Mouse (Mus musculus): ENCODE measurements at regions not wholly inside any gene's neighbourhood (a gene's known extent, or its start where the extent isn't known, plus 50 kb on each side); places are given as distances from the start of the nearest gene placed in this dataset.

DNA sequence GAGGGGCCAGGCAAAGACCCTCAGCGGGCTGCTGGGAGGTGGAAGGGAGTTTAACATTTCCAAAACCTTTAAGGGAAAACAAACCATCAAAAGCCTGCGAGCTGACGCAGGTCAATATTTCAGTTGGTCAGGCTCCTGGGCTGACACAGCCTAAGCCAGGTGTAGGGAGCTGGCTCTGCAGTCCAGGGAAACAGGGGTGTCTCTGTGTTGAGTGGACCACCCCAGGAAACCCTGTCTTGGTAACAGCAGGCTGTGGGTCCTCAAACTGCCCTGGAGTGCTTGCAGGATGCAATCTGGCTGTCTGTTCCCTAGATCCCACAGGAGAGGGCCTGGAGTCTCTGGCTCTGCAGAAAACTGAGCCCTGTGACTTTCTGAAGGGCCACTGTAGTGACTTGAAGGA lies 236.2 kb upstream of the Tle3 start:
- DNase-seq (ENCODE audit: extremely low spot score) = no peak

DNA sequence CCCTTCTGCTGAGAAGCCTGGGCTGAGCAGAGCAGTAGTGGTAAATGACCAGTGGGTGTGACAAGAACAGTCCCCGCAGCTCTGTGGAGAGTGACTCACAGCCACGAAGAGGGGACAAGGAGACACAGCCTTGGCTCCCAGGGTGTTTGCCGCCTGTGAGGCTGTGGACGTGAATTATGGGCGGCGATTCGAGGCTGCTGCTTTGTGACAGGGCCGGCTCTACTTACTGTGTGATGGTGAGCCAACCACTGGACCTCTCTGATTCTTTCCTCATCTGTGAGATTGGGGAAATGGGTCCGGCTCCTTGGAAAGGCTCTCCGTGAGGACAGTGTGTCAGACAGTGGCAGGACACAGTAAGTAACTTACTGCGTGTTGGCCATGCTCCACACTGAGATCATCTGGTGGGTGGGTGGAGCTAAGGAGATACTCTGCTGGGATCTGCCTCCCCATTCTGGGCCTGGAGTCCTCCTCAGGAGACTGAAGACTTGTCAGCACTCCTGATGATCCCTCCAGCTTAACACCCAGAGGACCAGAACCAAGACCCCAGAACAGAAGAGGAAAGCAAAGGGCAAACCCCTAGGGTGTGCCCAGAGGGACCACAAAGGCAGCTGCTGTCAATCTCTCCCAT lies 233.3 kb upstream of the Tle3 start:
- DNase-seq (ENCODE audit: extremely low spot score) = no peak

DNA sequence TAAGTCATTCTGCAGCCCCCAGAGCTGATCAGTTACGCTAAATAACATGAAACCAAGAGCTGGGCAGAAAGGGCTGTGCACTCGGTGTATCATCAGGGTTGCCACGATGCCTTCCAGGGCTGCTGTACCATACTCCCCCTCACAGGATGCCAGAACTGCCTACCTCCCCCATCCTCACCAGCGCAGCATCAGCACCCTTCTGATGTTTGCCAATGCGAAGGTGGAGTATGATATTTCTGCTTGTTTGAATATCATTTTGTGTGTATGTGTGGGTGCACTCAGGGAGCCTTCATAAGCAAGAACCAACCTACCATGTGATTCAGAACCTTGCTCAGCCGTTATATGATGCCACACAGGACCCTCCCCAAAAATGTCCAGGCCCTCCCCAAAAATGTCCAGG lies 229.1 kb upstream of the Tle3 start:
- DNase-seq (ENCODE audit: extremely low spot score) = no peak

DNA sequence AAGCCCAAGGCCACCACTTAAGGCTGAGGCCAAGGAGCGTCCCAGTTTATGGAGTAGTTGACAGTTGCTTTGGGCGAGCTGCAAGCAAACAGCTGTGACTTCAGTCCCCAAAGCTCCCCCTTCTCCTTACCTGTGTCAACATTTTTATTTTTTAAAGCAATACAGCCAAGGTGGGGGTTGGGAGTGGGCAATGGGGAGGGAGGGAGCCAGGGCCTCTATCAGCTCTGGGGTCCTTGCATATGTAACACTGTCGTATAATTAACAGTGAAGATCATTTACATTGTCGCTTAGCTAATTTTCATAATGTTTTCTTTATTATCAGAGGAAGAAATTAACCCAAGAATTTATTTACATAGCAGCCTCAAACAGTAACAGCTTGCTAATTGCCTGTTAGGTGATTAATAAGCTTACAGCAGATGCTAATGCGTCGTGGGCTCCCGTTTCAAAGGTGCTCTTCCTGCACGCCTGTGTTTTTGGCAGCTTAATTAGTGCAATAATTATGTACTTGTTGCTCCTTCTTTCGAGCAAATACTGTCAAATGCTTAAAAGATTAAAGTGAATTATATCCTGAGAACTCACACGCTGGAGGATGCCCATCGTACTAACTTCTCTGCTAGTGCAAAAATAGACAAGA lies 227.4 kb upstream of the Tle3 start:
- no peak for DNase-seq (ENCODE audit: extremely low spot score)

DNA sequence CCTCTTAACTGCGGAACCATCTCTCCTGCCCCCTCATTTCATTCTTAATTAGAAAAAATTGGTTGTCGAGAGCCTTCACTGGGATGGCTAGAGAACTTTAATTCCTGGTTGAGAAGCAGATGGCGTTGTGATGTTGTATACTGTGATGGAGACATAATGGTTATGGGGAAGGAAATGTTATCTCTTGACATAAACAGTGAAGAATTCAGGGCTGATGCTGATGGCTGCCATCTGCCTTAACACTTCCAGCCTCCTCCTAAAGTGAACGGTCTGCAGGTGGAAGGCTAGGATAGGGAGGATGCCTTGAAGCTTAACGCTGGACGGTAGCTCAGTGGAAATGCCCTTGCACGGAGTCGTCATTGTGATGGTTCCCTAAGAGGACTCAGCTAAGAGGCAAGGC lies 226.4 kb upstream of the Tle3 start:
- no peak for DNase-seq (ENCODE audit: extremely low spot score)

DNA sequence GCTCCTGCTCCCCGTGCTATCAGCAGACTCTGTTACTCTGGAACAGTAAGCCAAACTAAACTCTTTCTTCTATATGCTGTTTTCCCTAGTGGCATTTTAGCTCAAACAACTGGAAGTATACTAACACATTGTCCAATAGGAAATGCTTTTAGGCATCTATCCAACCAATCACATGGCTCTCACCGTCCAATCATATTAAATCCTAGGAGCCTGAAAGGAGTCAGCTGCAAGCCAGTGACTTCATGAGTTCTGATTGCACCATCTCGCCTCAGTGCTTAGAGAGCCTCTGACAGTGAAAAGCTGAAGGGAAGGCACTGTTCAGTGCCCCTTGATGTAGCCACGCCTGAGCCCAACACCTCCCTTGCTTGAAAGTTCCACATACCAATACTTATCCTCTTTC lies 221.0 kb upstream of the Tle3 start:
- DNase-seq (ENCODE audit: extremely low spot score) = no peak

DNA sequence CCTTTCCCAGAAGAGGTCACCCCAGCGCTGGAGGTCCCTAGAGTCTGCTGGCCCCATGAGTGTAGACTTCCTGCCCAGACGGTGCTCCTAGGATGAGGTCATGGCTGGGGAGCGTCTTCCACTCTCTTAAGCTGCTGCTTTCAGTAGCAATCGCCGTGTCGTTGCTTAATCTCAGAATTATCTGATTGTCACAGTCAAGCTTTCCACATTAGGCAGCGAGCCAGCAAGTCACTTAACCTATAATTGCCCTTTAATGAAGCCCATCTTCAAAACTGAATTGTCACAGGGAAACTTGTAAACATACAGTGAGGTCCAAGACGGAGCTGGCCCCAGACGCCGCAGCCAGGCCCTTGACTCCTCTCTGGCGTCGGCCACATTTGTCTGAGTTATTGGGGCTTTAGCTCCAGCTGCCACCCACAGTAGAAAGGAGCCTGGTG lies 220.2 kb upstream of the Tle3 start:
- no peak for DNase-seq (ENCODE audit: extremely low spot score)

DNA sequence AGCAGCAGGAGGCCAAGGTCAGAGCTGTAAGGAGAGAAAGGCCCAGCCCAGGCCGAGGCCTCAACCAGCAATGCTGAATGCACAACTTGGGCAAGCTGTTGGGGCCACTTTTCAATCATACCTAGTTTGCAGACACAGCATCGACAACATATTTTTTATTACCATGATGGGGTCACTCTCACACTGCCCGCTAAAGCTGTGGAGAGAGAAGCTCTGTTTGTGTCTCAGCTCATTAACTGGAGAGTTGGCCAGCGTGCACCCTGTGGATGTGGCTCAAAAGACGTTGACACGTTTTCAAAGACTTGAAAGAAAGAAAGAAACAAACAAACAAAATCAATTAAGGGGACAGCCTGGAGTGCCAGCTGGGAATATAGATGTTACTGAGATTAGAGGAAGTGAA lies 217.4 kb upstream of the Tle3 start:
- DNase-seq (ENCODE audit: extremely low spot score) = no peak

DNA sequence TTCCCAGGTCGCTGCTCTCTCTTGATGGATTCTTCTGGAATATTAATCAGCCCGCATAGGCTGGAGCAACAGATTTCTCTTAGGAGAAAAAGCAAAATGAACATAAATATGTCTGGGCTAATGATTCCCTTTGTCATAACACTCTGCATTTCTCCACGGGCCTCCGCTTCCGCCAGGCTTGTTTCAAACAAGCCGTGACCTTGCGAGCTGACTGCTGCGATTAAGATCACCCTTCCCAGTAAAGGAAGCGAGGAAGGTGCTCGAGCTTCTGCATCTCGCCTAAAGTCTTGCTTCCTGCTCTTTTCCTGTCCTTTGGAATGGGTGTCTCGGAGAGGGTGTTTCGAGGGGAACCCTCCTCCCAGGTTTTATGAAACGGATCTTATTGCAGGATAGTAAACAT lies 216.3 kb upstream of the Tle3 start:
- no peak for DNase-seq (ENCODE audit: extremely low spot score)

DNA sequence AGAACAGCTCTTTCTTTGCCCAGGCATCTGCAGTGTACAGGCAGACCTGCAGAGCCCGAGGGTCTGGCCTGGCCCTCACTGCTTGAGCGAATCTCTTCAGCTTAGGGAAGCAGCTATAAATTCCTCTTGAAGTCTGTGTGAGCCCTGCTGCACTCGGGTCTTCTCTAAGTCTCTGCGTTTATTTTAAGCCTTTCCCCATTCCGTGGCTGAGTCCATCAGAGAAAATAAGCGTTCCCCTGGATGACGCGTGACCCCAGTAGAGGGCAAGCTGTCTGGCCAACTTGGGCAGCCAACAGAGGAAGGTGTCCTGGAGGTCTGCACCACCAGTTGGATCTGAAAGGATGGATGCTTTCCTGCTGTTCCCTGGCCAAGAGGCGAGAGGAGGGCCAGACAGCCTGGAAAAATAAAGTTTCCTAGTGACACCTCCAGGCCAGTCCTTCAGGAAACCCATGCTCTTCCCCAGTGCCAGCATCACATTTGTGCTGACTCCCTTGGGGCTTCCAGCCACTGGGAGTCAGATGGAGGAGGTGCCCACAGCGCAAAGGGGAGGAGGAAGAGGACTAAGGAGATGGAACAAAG lies 213.9 kb upstream of the Tle3 start:
- DNase-seq (ENCODE audit: extremely low spot score) = no peak

DNA sequence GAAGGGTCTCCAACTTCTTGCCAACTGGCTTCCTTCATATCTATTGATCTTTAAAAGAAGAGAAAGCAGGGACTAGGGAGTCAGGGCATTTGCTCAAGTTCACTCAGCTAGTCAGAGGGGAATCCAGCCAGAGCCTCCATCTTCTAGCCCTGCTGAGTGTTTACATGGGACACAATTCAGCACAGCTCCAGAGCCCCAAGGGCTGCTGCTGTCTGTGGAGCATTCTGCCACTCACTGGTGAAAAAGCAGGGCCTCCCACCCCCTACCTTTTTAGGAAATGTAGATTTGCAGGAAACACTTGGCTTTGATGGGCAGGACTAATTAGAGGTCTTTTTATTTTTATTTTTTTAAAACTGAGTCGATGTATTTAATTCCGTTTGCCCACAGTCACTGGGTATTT lies 213.0 kb upstream of the Tle3 start:
- no peak for DNase-seq (ENCODE audit: extremely low spot score)

DNA sequence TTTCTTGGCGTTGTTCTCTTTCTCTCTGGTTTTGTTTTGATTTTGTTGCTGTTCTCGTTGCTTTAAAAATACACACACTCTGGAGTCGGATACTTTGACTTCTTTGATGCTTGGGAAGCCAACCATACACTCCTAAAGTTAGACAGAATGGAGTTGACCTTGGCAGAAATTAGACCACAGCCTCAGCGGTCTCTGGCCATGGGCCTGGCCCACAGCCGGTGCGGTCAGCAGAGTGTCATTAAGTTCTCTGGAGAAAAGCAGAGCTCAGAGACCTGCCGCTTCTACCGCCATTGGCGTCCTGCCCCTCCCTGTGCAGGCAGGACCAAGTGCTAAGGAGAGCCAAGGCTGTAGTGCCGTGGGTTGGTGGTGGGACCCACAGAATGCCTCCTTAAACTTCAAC lies 212.6 kb upstream of the Tle3 start:
- no peak for DNase-seq (ENCODE audit: extremely low spot score)

DNA sequence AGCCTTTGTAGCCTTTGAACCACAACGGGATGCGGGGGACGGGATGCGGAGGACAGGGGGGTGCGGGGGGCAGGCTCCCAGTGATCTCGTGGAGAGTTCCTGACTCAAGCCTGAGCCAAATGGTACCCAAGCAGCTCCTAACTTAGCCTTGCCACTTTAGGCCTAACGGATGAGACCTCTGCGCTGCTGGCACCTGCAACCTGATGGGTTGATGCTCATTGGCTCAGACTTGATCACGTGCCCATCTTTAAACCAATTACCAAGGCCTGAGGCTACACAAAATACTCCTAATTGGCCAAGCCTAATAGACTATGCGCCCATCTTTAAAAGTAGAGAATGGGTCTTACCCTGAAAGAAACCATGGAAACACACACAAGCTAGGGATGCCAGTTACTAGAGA lies 209.3 kb upstream of the Tle3 start:
- no peak for DNase-seq (ENCODE audit: extremely low spot score)

DNA sequence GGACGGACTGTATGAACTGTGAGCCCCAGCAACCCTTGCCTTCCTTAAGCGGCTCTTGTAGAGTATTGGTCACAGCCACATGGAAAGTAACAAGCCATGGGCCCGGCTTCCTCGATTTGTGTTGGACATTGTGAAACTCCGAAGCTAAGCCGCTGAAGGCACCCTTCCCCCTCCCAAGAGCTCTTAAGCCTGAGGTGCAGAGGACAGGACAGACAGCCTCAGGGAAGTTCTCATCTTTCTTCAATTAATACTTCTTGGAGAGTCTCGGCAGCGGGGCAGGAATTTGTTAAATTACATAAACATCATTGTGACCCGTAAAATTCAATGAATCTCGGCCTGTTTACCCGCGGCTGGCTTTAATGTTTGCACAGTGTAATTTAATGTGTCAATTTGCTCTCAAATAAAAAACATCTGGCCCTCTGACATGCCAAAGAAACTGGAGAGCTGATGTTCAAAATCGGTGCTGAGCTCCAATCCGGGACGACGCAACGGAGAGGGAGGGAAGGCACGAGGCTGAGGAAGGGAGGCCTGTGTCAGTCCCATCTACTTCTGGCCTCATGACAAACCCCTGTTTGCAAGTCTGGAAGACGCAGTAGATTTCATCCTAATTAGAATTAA lies 208.4 kb upstream of the Tle3 start:
- peak; percentile 22 for DNase-seq (ENCODE audit: extremely low spot score)

DNA sequence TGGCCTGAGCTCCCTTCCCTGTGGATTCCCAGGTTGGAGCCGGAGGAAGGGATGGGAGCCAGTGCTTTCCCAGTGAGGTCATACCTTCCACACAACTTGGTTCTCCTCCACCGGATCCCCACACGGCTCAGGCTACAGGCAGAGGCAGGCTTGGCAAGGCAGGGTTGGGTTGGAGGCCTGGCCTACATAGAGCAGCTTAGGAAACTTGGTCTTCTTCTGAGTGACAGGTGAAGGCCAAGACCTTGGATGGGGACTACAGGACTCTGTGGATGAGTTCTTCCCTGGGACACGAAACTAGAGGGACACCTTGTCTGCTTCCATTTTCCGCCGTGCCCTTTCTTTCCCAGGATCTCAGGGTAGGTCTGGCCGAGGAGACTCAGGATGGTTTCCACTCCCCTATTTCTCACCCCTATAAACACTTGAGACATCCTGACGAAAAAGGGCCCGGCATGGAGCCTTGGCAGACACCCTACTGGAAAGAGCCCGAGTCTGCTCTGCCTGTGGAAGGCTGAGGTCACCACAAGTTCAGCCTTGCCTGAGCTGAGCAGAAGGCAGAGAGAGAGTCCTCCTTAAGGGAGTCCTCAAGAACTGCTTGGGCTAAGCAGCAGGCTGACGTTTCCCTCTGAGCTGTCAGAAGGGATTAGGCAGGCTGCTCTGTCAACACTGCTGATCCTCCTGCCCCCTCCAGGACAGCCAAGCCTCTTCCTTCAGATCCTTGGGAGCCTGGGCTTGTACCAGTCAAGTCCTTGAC lies 207.5 kb upstream of the Tle3 start:
- DNase-seq (ENCODE audit: extremely low spot score) = peak; percentile 27

DNA sequence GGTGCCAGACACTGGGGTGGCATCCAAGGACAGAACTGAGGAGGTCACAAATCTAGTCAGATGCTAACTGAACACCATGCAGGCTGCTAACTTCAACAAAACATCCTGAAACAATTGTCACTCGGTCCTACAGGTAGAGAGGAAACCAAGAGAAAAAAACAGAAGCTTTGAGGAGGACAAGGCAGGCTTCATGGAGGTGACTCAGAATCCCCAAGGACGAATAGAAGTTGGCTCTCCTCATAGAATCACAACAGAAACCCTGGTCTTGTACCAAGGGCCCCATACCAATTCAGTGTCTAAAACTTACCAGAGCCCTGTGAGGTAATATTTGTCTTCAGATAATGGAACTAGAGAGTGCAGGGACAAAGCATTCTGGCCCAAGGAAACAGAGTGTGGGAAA lies 206.1 kb upstream of the Tle3 start:
- DNase-seq (ENCODE audit: extremely low spot score) = no peak

DNA sequence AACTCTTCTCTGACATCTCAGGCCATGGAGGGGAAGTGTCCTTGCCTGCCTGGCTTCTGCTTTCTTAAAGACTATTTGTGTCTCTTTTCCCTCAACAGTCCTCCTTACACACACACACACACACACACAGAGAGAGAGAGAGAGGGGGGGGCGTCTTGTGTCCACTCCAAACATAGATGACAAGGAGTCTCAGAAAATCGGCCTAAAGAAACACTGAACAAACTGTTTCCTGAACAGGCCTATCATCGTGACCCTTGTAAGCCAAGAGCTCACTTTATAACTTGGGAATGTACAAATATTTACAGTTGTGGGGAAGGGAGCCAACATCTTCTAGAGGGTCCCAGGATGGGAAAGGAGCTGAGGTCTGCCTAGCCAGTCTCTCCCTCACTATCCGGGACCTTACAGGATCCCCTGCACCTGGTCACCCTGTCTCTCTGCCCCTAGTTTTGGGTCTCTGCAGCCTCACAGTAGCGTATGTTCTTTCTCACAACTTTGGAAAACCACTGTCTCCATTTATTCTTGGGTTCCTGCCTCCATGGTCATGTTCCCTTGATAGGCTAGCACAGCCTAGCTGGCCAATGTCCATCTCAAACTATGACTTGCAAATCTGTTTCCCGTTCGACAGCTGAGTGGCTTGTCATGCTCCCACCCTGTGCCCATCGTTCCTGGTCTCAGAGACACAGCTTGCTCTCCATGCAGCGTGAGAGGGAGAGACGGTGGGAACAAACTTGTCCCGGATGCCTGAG lies 204.9 kb upstream of the Tle3 start:
- no peak for DNase-seq (ENCODE audit: extremely low spot score)

DNA sequence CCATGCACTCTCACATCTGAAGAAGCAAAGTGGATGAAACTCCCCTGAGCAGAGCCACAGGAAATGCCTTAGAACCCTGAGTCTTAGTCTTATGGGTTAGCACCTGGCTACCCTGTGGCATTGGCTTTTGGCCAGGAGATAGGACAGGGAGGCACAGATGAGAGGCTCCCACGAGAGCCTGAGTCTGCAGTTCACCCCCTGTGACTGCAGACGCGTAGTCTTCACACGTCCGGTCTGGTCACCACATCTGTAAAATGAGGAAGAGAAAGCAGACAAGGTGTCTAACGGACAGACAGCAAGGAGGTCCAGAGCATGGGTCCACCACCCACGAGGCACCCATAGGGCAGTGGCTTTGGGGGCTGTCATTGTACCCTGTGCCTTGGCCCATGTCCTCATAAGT lies 203.2 kb upstream of the Tle3 start:
- DNase-seq (ENCODE audit: extremely low spot score) = no peak

DNA sequence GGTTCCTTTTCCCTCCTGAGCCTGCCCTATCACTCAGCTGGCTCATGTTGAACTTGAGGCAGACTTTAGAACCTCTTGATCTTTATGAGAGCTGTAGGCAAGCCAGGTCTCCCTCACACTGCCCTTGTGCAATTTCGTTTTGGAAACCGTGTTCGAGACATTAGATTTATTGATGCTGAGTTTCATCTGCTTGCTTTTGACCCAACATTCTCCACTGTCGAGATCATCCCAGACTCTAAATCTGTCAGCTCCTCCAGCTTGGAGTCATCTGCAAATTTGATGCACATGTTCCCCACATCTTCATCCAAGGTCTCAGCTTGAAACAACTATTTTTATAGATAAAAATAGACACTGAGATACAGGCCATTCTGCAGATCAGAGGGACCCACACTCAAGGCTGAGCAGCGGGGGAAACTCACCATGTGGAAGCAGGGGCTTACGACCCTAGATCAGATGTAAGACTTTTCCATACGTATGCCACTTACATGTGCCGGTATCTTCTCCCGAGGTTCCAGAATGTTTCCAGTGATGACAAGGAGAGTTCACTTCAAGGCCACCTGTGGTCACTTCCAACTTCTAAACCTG lies 202.6 kb upstream of the Tle3 start:
- no peak for DNase-seq (ENCODE audit: extremely low spot score)

DNA sequence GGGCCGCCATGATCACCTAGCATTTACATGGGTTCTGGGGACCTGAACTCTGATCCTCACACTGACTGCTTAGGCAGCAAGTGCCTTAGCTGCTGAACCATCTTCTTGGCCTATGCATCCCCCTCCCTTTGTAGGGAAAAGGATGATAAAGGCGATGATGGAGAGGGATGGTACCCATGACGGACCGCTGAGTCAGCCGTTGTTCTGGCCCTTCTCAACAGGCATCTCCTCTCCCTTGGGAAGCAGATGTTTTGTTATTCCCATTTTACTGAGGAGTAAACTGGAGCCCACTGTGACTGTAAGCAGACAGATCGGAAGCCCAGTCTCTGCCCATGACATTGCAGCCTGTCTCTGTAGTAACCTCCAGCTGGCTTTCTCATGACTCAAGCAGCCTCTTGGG lies 201.2 kb upstream of the Tle3 start:
- DNase-seq (ENCODE audit: extremely low spot score) = no peak

DNA sequence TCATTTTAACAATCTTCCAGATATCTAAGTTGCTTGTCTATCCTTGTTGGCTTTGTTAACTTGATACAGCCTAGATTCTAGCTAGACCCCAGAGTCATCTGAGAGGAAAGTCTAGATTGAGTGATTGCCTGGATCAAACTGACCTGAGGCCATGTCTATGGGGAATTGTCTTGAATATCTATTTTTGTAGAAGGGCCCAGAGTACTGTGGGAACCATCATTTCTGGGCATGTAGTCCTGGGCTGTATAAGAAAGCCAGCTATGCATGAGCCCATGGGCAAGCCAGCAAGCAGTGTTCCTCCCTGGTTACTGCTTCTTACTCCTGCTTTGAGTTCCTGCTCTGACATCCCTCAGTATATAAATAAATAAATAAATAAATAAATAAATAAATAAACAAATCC lies 199.7 kb upstream of the Tle3 start:
- DNase-seq (ENCODE audit: extremely low spot score) = no peak

Measured in embryo, embryonic 9.5 days (tissue).